Mouse (Mus musculus) CH12.LX (cell line): Measurements from ENCODE around the gene Kcnj1.

ENCODE experiments used
- CHD2 ChIP-seq: IDR thresholded peaks from 2 replicates; pipeline ENCODE4 v1.6.1; 2011; ENCODE audit warnings: low read length, improper control_type of control experiment
- CTCF ChIP-seq, 2 experiments: IDR thresholded peaks in 1 of 2; conservative IDR thresholded peaks in 1 of 2; 2 replicates each; pipeline ENCODE4 v1.5.1; 2011 to 2012; ENCODE audit warnings: low read depth in 2 of 2, low read length in 2 of 2, improper control_type of control experiment in 1 of 2, inconsistent platforms in 1 of 2, mild to moderate bottlenecking in 1 of 2, moderate library complexity in 1 of 2
- EP300 ChIP-seq: IDR thresholded peaks from 2 replicates; pipeline ENCODE4 v1.6.1; 2011; ENCODE audit warnings: low read length, improper control_type of control experiment
- MAFK ChIP-seq: IDR thresholded peaks from 2 replicates; pipeline ENCODE4 v1.6.1; 2011; ENCODE audit warnings: low read length, improper control_type of control experiment; ENCODE audit not compliant: insufficient replicate concordance
- MXI1 ChIP-seq: IDR thresholded peaks from 2 replicates; pipeline ENCODE4 v1.6.1; 2011; ENCODE audit warnings: mild to moderate bottlenecking, low read depth, low read length, improper control_type of control experiment
- POLR2A ChIP-seq: IDR thresholded peaks from 2 replicates; pipeline ENCODE4 v1.6.1; 2011; ENCODE audit warnings: low read depth, mild to moderate bottlenecking, improper control_type of control experiment, low read length
- UBTF ChIP-seq: IDR thresholded peaks from 2 replicates; pipeline ENCODE4 v1.6.1; 2012; ENCODE audit warnings: low read depth, mild to moderate bottlenecking, inconsistent platforms, low read length, improper control_type of control experiment, moderate library complexity
- ZKSCAN1 ChIP-seq: IDR thresholded peaks from 2 replicates; pipeline ENCODE4 v1.6.1; 2012; ENCODE audit warnings: low read depth, inconsistent platforms, low read length, improper control_type of control experiment, borderline replicate concordance

DNA sequence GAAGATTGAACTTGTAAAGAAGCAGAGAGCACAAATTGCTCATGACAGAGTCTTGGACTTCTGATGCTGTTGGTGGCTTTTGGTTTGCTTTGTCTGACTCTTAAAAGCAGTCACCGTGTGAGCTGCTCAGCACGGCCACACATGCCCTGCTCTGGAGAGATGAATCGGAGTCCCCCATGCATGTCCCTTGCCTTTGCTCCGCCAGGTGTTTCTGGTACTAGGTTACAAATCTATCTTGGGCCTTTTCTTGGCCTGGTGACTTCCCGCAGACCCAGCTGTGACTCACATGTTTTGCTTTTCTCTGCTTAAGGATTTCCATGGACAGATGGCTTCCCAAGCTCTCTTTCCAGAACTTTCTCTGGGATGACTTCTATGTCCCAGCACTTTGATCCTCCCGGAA is 1.4 kb downstream of the Kcnj1 start:
- peak; percentile 85; the same call in 1 of the 2 replicates for TF ChIP-seq UBTF
- TF ChIP-seq ZKSCAN1 = no peak
- peak; percentile 38; the same call in 1 of the 2 replicates for TF ChIP-seq EP300
- TF ChIP-seq POLR2A = no peak
- TF ChIP-seq MXI1 = no peak
- TF ChIP-seq CTCF (conservative IDR thresholded peaks at IDR 0.05 in 1 of 2, IDR thresholded peaks at IDR 0.05 in 1 of 2; ENCODE audit: low read depth in 2 of 2, low read length in 2 of 2) = no peak
- no peak for TF ChIP-seq MAFK
- TF ChIP-seq CHD2 = no peak
